ENCODE assay signal across 8 mouse cellular contexts in the genomic region with DNA sequence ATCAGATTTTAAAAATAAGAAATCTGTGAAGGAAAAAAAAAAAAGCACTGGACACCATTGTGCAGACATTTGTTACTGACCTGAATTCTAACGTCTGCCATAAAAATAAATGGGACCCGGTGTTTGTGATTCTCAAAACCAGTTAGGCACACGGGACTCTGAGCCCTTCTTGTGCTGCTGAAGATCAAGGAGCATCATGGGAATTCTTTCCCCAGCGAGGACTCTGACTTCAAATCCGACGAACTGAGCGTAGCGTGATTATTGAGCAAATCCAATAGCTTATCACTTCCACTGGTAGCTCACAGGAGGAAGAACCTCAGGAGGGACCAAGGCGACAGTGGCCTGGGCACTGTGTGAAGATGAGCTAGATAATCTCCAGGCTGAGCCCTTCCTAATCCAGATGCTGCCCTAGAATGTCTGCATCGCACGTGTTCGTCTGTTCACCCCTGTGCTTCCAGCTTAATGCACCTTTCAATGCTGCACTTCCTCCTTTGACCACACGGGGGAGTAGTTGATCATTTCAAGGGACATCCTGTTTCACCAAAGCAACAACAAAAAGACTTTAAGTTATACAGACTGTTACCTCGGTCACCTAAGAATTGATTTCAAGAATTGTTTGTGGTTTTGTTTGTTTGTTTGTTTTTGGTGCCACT. TPM values are rescaled to one million over a fixed set of nuclear protein-coding genes. Genes with fewer than 3 reads are reported as not detected.
DNase-seq lines count a peak whose midpoint lies in the region; ATAC-seq and TF ChIP-seq lines count a peak whose summit lies in the region.

No protein-coding gene starts in this region.

- 42% methylated on average over 14 of the region's 14 CpGs for WGBS in kidney, postnatal 0 days
- WGBS in liver, postnatal 0 days (ENCODE audit: insufficient replicate concordance), result 45% methylated on average over 14 of the region's 14 CpGs

- H3K27me3 ChIP-seq in C2C12 (ENCODE audit: control insufficient read depth, insufficient read depth, insufficient read length), result no peaks in the 10 kb centered on the region
- no peaks in the 10 kb centered on the region for H3K27me3 ChIP-seq in kidney, postnatal 0 days (ENCODE audit: insufficient read depth, low read length)
- no peaks in the 10 kb centered on the region for H3K27me3 ChIP-seq in liver, postnatal 0 days (ENCODE audit: insufficient read depth, low read length)

- no peak overlapping the region for H3K4me2 ChIP-seq in kidney, postnatal 0 days (ENCODE audit: low read length)
- H3K4me2 ChIP-seq in liver, postnatal 0 days (ENCODE audit: low read depth, low read length), result no peak overlapping the region

- peak; percentile 57 for TF ChIP-seq CTCF in C2C12 (IDR thresholded peaks at IDR 0.05; ENCODE audit: control insufficient read depth, insufficient read depth, insufficient read length)
- peak; percentile 98 for TF ChIP-seq CTCF in kidney, postnatal 0 days (IDR thresholded peaks at IDR 0.05; ENCODE audit: low read depth)
- TF ChIP-seq CTCF in liver, postnatal 0 days (IDR thresholded peaks at IDR 0.05; ENCODE audit: low read depth), result peak; percentile 92

- no peak overlapping the region for H3ac ChIP-seq in C2C12 (ENCODE audit: control insufficient read depth, insufficient read length, low read depth)

- intact Hi-C loops in gastrocnemius, postnatal 36 days (cut with DNase I), result loop anchor here (10.0 kb wide), 1 partner anchor 436 kb away; no protein-coding TSS in a partner anchor

- no peak for ATAC-seq in kidney, postnatal 0 days (replicated peaks; ENCODE audit: low FRiP score, low read depth)
- peak; percentile 36; the same call in 1 of the 2 replicates for ATAC-seq in liver, postnatal 0 days

- H3K27ac ChIP-seq in kidney, postnatal 0 days, result no peak overlapping the region
- no peak overlapping the region for H3K27ac ChIP-seq in liver, postnatal 0 days (ENCODE audit: low read depth)

- no peaks in the 10 kb centered on the region for H3K79me2 ChIP-seq in C2C12 (ENCODE audit: control insufficient read depth, insufficient read depth)

- peak; percentile 73 to 75 for DNase-seq in adrenal gland, adult 18-20 months (ENCODE audit: low spot score in 2 of 2)
- peak; percentile 91 for DNase-seq in embryo, embryonic 10 days (ENCODE audit: low spot score)
- DNase-seq in gastrocnemius, postnatal 36 days, result peak; percentile 28 to 71
- DNase-seq in kidney, postnatal 0 days (ENCODE audit: low spot score), result peak; percentile 81
- peak; percentile 78 for DNase-seq in liver, postnatal 0 days
- DNase-seq in ovary, postnatal 14 days (ENCODE audit: low spot score), result peak; percentile 68
- peak; percentile 61 to 76 for DNase-seq in thymus, postnatal 10 days (ENCODE audit: low spot score in 2 of 2)

- H3K4me1 ChIP-seq in kidney, postnatal 0 days (replicated peaks; ENCODE audit: insufficient read depth, low read length), result no peaks in the 10 kb centered on the region
- H3K4me1 ChIP-seq in liver, postnatal 0 days (ENCODE audit: insufficient read depth), result no peaks in the 10 kb centered on the region

- H3K9ac ChIP-seq in kidney, postnatal 0 days (ENCODE audit: low read depth, low read length), result no peak overlapping the region
- no peak overlapping the region for H3K9ac ChIP-seq in liver, postnatal 0 days (replicated peaks)

- no peak overlapping the region for H3K4me3 ChIP-seq in C2C12 (ENCODE audit: insufficient read depth, poor library complexity, severe bottlenecking)
- H3K4me3 ChIP-seq in kidney, postnatal 0 days (replicated peaks; ENCODE audit: low read depth, low read length), result no peak overlapping the region
- H3K4me3 ChIP-seq in liver, postnatal 0 days (ENCODE audit: low read depth, low read length), result no peak overlapping the region

- H3K9me3 ChIP-seq in kidney, postnatal 0 days (replicated peaks; ENCODE audit: low read length), result no peaks in the 10 kb centered on the region
- H3K9me3 ChIP-seq in liver, postnatal 0 days (ENCODE audit: low read length), result 0 out of 2 replicates have a peak, but pooled peaks cover 3% of the 10 kb centered on the region

- TF ChIP-seq EP300 in liver, postnatal 0 days (IDR thresholded peaks at IDR 0.05; ENCODE audit: low read depth), result no peak

- H3K36me3 ChIP-seq in C2C12 (ENCODE audit: control insufficient read depth, insufficient read depth), result no peaks in the 10 kb centered on the region
- 0 out of 2 replicates have a peak, but pooled peaks cover 4% of the 10 kb centered on the region for H3K36me3 ChIP-seq in kidney, postnatal 0 days (ENCODE audit: insufficient read depth, low read length)
- H3K36me3 ChIP-seq in liver, postnatal 0 days (replicated peaks; ENCODE audit: insufficient read depth, low read length), result peaks cover 24% of the 10 kb centered on the region

- H3K79me3 ChIP-seq in C2C12 (ENCODE audit: low read depth), result no peaks in the 10 kb centered on the region

TF ChIP-seq in C2C12, 6 proteins besides CTCF, POLR2A, EP300 and RAD21:
- TF ChIP-seq MAX (IDR thresholded peaks at IDR 0.05) (no peak), MYOG (IDR thresholded peaks at IDR 0.05; ENCODE audit: control insufficient read depth, extremely low read depth, insufficient read length) (no peak), CEBPB (IDR thresholded peaks at IDR 0.05; ENCODE audit: low read depth) (no peak), FOSL1 (IDR thresholded peaks at IDR 0.05; ENCODE audit: insufficient read depth, low read length, poor library complexity, severe bottlenecking) (no peak), MYOD1 (IDR thresholded peaks at IDR 0.05; ENCODE audit: control insufficient read depth, insufficient read length, low read depth) (no peak), USF1 (IDR thresholded peaks at IDR 0.05; ENCODE audit: low read depth) (no peak)

RNA-seq across cellular contexts. Expression of a gene that starts 31.9 kb away (rescaled TPM):
- 0.62 TPM for polyA plus RNA-seq in C2C12 (2012; fragmentation: generic; extraction: Trizol)
- total RNA-seq in adrenal gland, adult 18-20 months (2021), result 1 to 10 TPM; 1.9 to 2.8 TPM
- total RNA-seq in gastrocnemius, postnatal 36 days (2021), result 1 to 10 TPM; 2.6 to 2.9 TPM
- polyA plus RNA-seq in kidney, postnatal 0 days (2015; fragmentation: Nextera tagmentation; extraction: Ambion mirVana), result 24.0 and 25.0 TPM in 2 replicates
- polyA plus RNA-seq in liver, postnatal 0 days (2015; fragmentation: Nextera tagmentation; extraction: Ambion mirVana), result 70.6 and 74.6 TPM in 2 replicates

RNA-seq across cellular contexts. Expression of a gene that starts 32.1 kb away (rescaled TPM):
- polyA plus RNA-seq in C2C12 (2012; fragmentation: generic; extraction: Trizol), result 0.63 TPM
- total RNA-seq in adrenal gland, adult 18-20 months (2021), result 1 to 10 TPM; 3.2 to 3.4 TPM
- 1 to 10 TPM; 4.8 to 5.6 TPM for total RNA-seq in gastrocnemius, postnatal 36 days (2021)
- polyA plus RNA-seq in kidney, postnatal 0 days (2015; fragmentation: Nextera tagmentation; extraction: Ambion mirVana), result 6.8 and 7.3 TPM in 2 replicates
- polyA plus RNA-seq in liver, postnatal 0 days (2015; fragmentation: Nextera tagmentation; extraction: Ambion mirVana), result 1.5 and 1.8 TPM in 2 replicates

Comparison
In these comparisons a context has a peak if more than half of its experiments do, and no peak if none do; other contexts are left out.
1. RNA of a gene that starts 31.9 kb away (polyA plus RNA-seq): 70.6 to 74.6 TPM in liver, postnatal 0 days and 24.0 to 25.0 TPM in kidney, postnatal 0 days; 0.62 TPM in C2C12 (single experiment); every median in the first group is over 10 times any median in the second.
2. Peak in every context shown above with its lines, with median percentiles within 50 percentile points of each other: CTCF ChIP-seq and DNase-seq.